Mouse (Mus musculus) heart, postnatal 0 days (tissue): ENCODE results near the gene Kcnd2. TPM values are rescaled to one million over a fixed set of nuclear protein-coding genes. Genes with fewer than 3 reads are reported as not detected.
"Not testable (repeated sequence)": the region's sequence is repeated elsewhere in the genome, so short reads cannot be mapped to it uniquely, and the experiment has no call there.

Source experiments
- ATAC-seq: fragments of 200-750 bp; cut with Nextera tagmentation; 2 replicates; pipeline ENCODE4 v1.8.0; 2017; ENCODE audit warnings: low read depth, moderate number of reproducible peaks, moderate library complexity; ENCODE audit not compliant: insufficient read depth
- DNase-seq: peaks from one replicate; pipeline ENCODE4 v3.0.0-alpha.2; 2016; ENCODE audit warnings: low spot score
- H3K27ac ChIP-seq: fragments of 300-500 bp; sonication (generic); 2 replicates; pipeline ENCODE4 v1.5.1; 2014; ENCODE audit warnings: low read depth, mild to moderate bottlenecking
- H3K27me3 ChIP-seq: fragments of 300-500 bp; sonication (generic); 2 replicates; pipeline ENCODE4 v1.6.1; 2014; ENCODE audit warnings: low read length, mixed read lengths; ENCODE audit not compliant: control insufficient read depth, insufficient read depth
- H3K36me3 ChIP-seq: fragments of 300-500 bp; sonication (generic); replicated peaks from 2 replicates; pipeline ENCODE4 v1.6.1; 2014; ENCODE audit warnings: low read length, mixed read lengths; ENCODE audit not compliant: control insufficient read depth, insufficient read depth
- H3K4me1 ChIP-seq: fragments of 300-500 bp; sonication (generic); 2 replicates; pipeline ENCODE4 v1.6.1; 2014; ENCODE audit warnings: antibody characterized with exemption; ENCODE audit not compliant: control insufficient read depth, insufficient read depth
- H3K4me2 ChIP-seq: fragments of 300-500 bp; sonication (generic); 2 replicates; pipeline ENCODE4 v1.6.1; 2014; ENCODE audit warnings: low read depth, mild to moderate bottlenecking, low read length, moderate library complexity
- H3K4me3 ChIP-seq: fragments of 300-500 bp; sonication (generic); 2 replicates; pipeline ENCODE4 v1.5.1; 2014; ENCODE audit warnings: low read depth, low read length
- H3K9ac ChIP-seq: fragments of 300-500 bp; sonication (generic); replicated peaks from 2 replicates; pipeline ENCODE4 v1.6.1; 2014; ENCODE audit warnings: low read depth, low read length, mixed read lengths
- H3K9me3 ChIP-seq: fragments of 300-500 bp; sonication (generic); replicated peaks from 2 replicates; pipeline ENCODE4 v1.6.1; 2016; ENCODE audit warnings: low read length; ENCODE audit not compliant: control insufficient read depth
- CTCF ChIP-seq: IDR thresholded peaks from 2 replicates; pipeline ENCODE4 v1.5.1; 2016; ENCODE audit warnings: antibody characterized with exemption, control low read depth, low read depth
- EP300 ChIP-seq: IDR thresholded peaks from 2 replicates; pipeline ENCODE4 v1.6.1; 2016; ENCODE audit warnings: antibody characterized with exemption, low read depth
- WGBS: fragments of 180-500 bp; shearing (Covaris S2); extraction: QIAGEN DNeasy Blood & Tissue Kit; methylation state at CpG from one replicate; pipeline ENCODE4 v1.1.7; 2014; 5-methylcytosine and 5-hydroxymethylcytosine counted together
- polyA plus RNA-seq: library from polyadenylated mRNA; unstranded; fragments of >200 nt; fragmentation: Nextera tagmentation; extraction: Ambion mirVana; gene quantifications from 2 replicates; pipeline ENCODE4 v1.2.1, GENCODE M21; 2015
- total RNA-seq: library from RNA; depleted of rRNA; stranded (reverse); fragments of >200 nt; gene quantifications from 2 replicates; pipeline ENCODE4 v1.2.3, GENCODE M21; 2014; ENCODE audit warnings: low replicate concordance

Gene Kcnd2
- total and polyA plus RNA-seq, 2 experiments from 2014 or later = 1.6 to 2.4 TPM

GRCm38 (mm10) chr6:21327081-21327737 is 111.9 kb downstream of the Kcnd2 start:
- WGBS = 46% methylated on average over 4 of the region's 4 CpGs
- ATAC-seq = no peak
- H3K36me3 ChIP-seq = no peaks in the 10 kb centered on the region
- no peaks in the 10 kb centered on the region for H3K27me3 ChIP-seq
- TF ChIP-seq EP300 (no peak), CTCF (no peak)
- DNase-seq = no peak
- H3K4me1 ChIP-seq = no peaks in the 10 kb centered on the region
- H3K9me3 ChIP-seq = no peaks in the 10 kb centered on the region
- no peak overlapping the region for H3K9ac ChIP-seq
- no peak overlapping the region for H3K4me2 ChIP-seq
- no peak overlapping the region for H3K27ac ChIP-seq
- H3K4me3 ChIP-seq = no peak overlapping the region

GRCm38 (mm10) chr6:21385298-21385697 is 170.0 kb downstream of the Kcnd2 start:
- H3K36me3 ChIP-seq, H3K4me2 ChIP-seq, H3K27me3 ChIP-seq, H3K27ac ChIP-seq, DNase-seq, H3K9ac ChIP-seq, ATAC-seq, H3K4me1 ChIP-seq, H3K9me3 ChIP-seq, H3K4me3 ChIP-seq: not testable (repeated sequence)
- WGBS = 86% methylated on average over 3 of the region's 3 CpGs

DNA sequence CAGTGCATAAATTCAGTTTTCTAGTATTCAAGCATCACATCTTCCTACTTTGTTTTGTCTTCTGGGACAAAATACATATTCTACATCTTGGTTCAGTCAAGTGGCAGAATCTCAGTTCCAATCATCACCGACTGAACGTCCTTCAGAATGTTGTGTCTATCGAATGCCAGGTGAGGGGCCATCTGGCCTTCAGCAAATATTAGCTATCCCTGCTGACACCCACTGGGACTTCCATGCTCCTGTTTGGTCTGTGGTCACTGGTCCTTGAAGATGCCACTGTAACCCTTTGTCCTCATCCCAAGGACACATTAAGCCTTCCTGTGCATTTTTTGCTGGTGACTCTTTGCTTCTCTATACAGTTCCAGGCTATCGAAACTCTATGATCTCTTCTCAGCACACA is 176.5 kb downstream of the Kcnd2 start:
- H3K4me1 ChIP-seq = no peaks in the 10 kb centered on the region
- WGBS = 86% methylated on average over 4 of the region's 4 CpGs
- H3K4me3 ChIP-seq = no peak overlapping the region
- DNase-seq (no peak), ATAC-seq (no peak)
- no peaks in the 10 kb centered on the region for H3K27me3 ChIP-seq
- no peak overlapping the region for H3K9ac ChIP-seq
- H3K9me3 ChIP-seq = no peaks in the 10 kb centered on the region
- TF ChIP-seq EP300 = no peak
- no peak for TF ChIP-seq CTCF
- no peak overlapping the region for H3K27ac ChIP-seq
- H3K4me2 ChIP-seq = no peak overlapping the region
- no peaks in the 10 kb centered on the region for H3K36me3 ChIP-seq

DNA sequence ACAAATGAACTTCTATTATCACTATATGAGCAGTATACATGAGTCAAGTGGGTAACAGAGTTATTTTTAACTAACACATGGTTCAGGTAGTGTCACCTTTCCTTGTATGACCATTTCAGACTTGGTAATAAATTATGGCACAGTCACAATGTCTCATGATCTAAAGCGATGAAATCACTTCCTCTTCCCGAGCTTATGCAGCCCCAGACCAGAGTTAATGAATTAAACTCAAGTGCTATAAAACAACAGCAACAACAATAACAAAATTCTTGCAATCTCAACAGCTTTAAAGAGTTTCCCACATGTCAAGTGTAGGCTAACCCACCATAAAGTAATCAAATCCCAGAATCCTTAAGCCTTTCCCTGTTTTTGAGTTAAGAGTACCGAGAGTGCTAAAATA is 198.4 kb downstream of the Kcnd2 start:
- H3K27ac ChIP-seq = no peak overlapping the region
- no peaks in the 10 kb centered on the region for H3K9me3 ChIP-seq
- ATAC-seq = no peak
- no peaks in the 10 kb centered on the region for H3K4me1 ChIP-seq
- H3K9ac ChIP-seq = no peak overlapping the region
- H3K36me3 ChIP-seq = no peaks in the 10 kb centered on the region
- TF ChIP-seq CTCF = no peak
- TF ChIP-seq EP300 = no peak
- no peaks in the 10 kb centered on the region for H3K27me3 ChIP-seq
- no peak overlapping the region for H3K4me3 ChIP-seq
- no peak overlapping the region for H3K4me2 ChIP-seq
- 82% methylated on average over 3 of the region's 3 CpGs for WGBS
- DNase-seq = no peak

DNA sequence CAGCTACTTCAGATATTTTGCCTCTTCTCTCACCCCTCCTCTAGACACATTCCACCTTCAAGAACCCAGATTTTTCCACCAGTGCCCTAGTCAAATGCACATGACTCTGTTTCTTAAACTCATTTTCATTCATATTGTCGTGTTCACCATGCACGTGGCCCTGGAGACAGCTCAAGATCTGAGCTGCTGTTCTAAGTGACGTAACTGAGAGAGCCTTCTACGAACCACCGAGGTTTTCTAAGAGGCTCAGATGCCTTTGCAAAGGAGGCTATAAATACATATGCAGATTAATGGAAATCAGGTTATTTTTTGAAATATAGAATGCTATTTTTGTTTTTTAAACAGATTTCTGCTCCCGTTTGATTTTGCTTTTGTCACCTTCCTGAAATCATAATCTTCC is 202.9 kb downstream of the Kcnd2 start:
- no peak for TF ChIP-seq CTCF
- TF ChIP-seq EP300 = no peak
- Histone ChIP-seq H3K27me3 (no peaks in the 10 kb centered on the region), H3K27ac (no peak overlapping the region), H3K4me2 (no peak overlapping the region), H3K9ac (no peak overlapping the region), H3K4me3 (no peak overlapping the region), H3K36me3 (no peaks in the 10 kb centered on the region), H3K4me1 (no peaks in the 10 kb centered on the region), H3K9me3 (no peaks in the 10 kb centered on the region)
- DNase-seq = no peak
- ATAC-seq = no peak
- WGBS = 49% methylated on average over 6 of the region's 6 CpGs

GRCm38 (mm10) chr6:21424202-21424785 is 209.0 kb downstream of the Kcnd2 start:
- Histone ChIP-seq H3K36me3 (no peaks in the 10 kb centered on the region), H3K4me3 (no peak overlapping the region), H3K27ac (no peak overlapping the region), H3K9ac (no peak overlapping the region), H3K27me3 (no peaks in the 10 kb centered on the region), H3K9me3 (no peaks in the 10 kb centered on the region), H3K4me1 (no peaks in the 10 kb centered on the region), H3K4me2 (no peak overlapping the region)
- DNase-seq = no peak
- 63% methylated on average over 4 of the region's 4 CpGs for WGBS
- ATAC-seq = no peak
- TF ChIP-seq CTCF = no peak
- no peak for TF ChIP-seq EP300
